Mouse (Mus musculus) brain, embryonic 14.5 days (tissue): ENCODE results near the gene Snai3. TPM values are rescaled to one million over a fixed set of nuclear protein-coding genes. Genes with fewer than 3 reads are reported as not detected.

Experiments used
- DNase-seq: peaks from one replicate; pipeline ENCODE4 v3.0.0-alpha.2; 2011; ENCODE audit warnings: low read depth
- CTCF ChIP-seq: fragments of 200-500 bp; IDR thresholded peaks from 2 replicates; pipeline ENCODE4 v1.5.1; 2012; ENCODE audit warnings: inconsistent platforms, mild to moderate bottlenecking, moderate library complexity, borderline replicate concordance; ENCODE audit not compliant: insufficient read depth, insufficient read length; ENCODE audit errors: extremely low read depth
- POLR2A ChIP-seq: fragments of 200-500 bp; IDR thresholded peaks from 2 replicates; pipeline ENCODE4 v1.6.1; 2012; ENCODE audit warnings: mild to moderate bottlenecking, inconsistent platforms, borderline replicate concordance; ENCODE audit not compliant: poor library complexity, insufficient read depth, insufficient read length, severe bottlenecking; ENCODE audit errors: extremely low read depth
- polyA plus RNA-seq: library from polyadenylated mRNA; depleted of rRNA; stranded (reverse); fragments of >200 nt; gene quantifications from 2 replicates; pipeline ENCODE4 v1.2.3, GENCODE M21; 2012; rRNA removed

The Snai3 gene
- polyA plus RNA-seq, 1 experiment: not detected

DNA sequence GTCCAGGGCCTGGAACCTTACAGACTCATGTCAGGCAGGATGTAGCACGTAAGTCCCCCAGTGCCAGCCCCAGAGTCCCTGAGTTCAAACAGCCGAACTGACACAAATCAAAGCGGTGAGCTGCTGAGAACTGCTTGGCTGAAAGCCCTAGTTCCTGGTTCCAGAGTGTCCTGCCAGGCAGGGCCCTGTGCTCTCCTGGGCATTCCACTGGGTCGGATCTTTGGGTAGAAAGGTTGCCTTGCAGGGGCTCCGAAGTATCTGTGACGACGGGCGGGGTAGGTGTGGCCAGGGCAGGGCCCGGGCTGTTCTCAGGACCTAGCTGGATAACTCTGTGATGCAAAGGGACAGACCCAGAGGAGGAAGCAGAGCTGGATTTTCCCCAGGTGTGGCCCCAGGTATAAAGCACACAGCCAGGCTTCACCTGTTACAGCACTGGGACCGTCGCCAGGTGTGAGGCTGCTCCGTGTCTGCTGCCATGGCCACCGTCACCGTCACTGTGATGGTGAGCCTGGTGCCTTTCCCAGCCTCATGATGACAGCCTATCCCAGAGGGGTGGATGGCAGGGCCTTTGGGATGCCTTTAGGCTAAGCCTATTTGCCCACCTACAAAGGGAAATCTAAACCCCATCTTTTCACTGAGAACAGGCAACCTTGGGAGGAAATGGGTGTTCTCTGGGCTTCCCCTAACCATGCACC, 39.0 kb downstream of the Snai3 start, which contains the start of gene Il17c:
Gene Il17c (plus strand): TSS at position 645 of the 695 bp plus-strand sequence.
- no peak for DNase-seq
- no peak for TF ChIP-seq CTCF
- TF ChIP-seq POLR2A: no peak

DNA sequence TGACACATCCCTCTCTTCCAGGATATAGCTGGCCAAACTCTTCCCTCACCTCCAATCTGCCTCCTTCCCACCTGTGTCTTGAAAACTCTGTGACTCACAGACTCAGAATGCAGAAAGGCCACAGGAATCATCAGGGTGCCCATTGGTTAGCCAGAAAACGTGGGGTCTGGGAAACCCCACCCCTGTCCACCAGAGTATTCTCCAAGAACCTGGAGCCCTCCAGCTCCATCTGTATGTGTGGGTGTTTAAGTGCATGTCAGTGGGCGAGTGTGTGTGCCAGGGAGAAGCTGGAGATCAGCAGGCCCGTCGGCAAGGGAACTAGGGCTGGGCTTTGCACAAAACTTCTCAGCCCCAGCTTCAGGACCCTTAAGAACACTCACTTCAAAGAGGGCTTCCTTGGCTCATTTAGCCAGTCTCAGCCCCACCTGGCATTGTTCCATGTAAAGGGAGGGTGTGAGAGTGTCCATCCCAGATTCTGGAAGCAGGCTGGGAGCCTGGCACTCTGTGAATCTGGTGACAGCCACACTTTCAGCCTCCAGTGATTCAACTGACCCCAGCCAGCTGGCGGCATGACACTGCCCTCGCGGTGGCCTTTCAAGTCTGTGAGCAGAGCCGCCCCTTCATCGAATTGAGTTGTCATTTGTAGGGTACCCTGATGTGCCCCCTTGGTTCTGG, 40.5 kb downstream of the Snai3 start:
- DNase-seq: peak; percentile 41
- no peak for TF ChIP-seq POLR2A
- TF ChIP-seq CTCF: no peak

DNA sequence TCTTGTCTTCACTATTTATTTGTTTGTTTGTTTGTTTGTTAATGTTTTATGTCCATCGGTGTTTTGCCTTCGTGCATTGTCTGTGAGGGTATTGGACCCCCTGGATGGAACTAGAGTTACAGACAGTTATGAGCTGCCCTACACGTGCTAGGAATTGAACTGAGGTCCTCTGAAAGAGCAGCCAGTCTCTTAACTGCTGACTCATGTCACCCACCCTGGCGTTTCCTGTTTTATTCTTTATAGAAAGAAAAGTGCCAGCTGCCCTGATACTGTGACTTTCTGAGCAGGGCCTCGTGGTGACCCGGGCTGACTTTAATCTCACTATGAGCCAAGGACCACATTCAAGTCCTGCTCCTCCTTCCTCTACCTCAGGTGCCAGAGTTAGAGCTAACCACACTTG, 45.0 kb downstream of the Snai3 start:
- TF ChIP-seq POLR2A (no peak), CTCF (no peak)
- DNase-seq: no peak

DNA sequence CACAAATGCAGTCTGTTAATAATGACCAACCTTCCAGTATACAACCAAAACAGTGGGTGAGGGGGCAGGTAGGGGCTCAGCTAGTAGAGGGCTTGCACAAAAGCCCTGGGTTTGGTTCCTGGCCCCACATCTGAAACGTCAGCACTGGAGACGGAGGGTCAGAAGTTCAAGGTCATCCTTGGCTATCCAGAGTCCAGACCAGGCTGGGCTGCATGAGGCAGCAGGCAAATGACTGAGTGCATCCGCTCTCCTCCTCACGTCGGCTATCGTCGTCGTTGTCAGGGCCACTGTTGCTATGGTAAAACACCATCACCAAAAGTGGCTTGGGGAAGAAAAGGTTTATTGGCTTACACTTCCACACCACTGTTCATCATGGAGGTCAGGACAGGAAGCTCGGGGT, 46.2 kb downstream of the Snai3 start:
- TF ChIP-seq POLR2A (no peak), CTCF (no peak)

DNA sequence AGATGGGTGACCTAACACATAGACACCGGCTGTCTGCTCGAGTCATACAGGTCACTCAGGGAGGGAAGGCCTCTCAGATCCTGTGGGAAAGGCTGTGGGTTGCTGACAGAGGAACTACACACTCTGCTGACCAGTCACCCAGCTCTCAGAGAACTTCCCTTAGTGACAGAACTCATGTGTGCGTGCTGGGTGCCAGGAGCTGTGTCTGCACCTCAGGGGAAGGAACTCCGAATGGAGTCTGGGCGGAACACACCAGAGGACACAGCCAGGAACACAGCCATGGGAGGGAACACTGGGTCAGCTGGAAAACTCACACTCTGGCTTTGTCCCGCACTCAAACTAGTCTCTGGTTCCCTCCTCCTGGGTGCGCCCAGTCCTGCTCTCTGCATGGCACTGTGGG, 52.9 kb downstream of the Snai3 start:
- TF ChIP-seq CTCF (no peak), POLR2A (no peak)
- DNase-seq: no peak

More for the DNA sequence above, 46.2 kb downstream of the Snai3 start:
- no peak for DNase-seq

DNA sequence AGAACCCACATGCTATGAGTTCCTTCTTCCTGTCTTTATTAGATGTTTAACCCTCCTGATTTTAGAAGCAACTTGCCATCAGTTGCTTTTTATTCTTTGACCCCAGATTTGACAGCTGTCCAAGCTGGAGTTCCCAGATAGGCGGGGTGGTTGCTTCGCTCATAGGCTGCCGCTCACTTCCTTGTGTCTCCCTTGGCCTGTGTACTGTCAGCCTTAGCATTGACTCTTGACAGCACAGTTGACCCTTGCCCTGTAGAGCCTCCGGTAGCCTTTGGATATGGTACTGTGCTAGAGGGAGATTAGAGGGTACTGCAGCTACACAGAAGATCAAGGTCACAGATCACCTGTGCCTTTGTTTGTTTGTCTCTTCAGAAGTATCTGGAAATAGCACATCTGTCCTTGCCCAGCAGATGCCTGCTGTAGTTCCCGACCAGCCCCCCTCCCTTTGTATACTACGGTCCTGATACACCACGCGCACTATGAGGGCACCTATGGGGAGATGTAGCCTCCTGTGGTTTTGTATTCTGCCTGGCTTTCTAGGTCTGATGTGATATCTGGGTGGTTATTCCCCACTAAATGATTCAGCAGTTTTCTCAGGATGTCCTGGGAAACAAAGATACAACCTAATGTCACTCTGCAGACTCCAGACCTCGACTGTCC, 55.3 kb downstream of the Snai3 start:
- TF ChIP-seq POLR2A (no peak), CTCF (no peak)
- DNase-seq: no peak

Other genes starting within 250 kb of the Snai3 start
- 8.1 and 16.9 TPM in 2 replicates for gene Zfpm1, start 178.6 kb downstream of the Snai3 start, polyA plus RNA-seq
- 0.09 and 0.10 TPM in 2 replicates for gene Trhr2, start 100.0 kb downstream of the Snai3 start, polyA plus RNA-seq
- gene Zc3h18, start 84.1 kb downstream of the Snai3 start, polyA plus RNA-seq: 44.5 and 51.8 TPM in 2 replicates
- gene Il17c, start 38.7 kb downstream of the Snai3 start, polyA plus RNA-seq: 0.92 and 0.97 TPM in 2 replicates
- 22.3 and 25.7 TPM in 2 replicates for gene Cyba, start 27.8 kb downstream of the Snai3 start, polyA plus RNA-seq
- gene Mvd, start 17.3 kb downstream of the Snai3 start, polyA plus RNA-seq: 60.8 and 63.9 TPM in 2 replicates
- 59.5 and 80.9 TPM in 2 replicates for gene Rnf166, start 15.3 kb upstream of the Snai3 start, polyA plus RNA-seq
- gene Ctu2, start 15.4 kb upstream of the Snai3 start, polyA plus RNA-seq: 58.5 and 74.9 TPM in 2 replicates
- gene Piezo1, start 90.6 kb upstream of the Snai3 start, polyA plus RNA-seq: 12.8 and 13.4 TPM in 2 replicates
- 21.3 and 31.8 TPM in 2 replicates for gene Cdt1, start 107.3 kb upstream of the Snai3 start, polyA plus RNA-seq
- gene Aprt, start 116.2 kb upstream of the Snai3 start, polyA plus RNA-seq: 103 and 126 TPM in 2 replicates
- gene Galns, start 150.7 kb upstream of the Snai3 start, polyA plus RNA-seq: 5.9 and 8.2 TPM in 2 replicates
- gene Trappc2l, start 150.9 kb upstream of the Snai3 start, polyA plus RNA-seq: 132 and 142 TPM in 2 replicates
- 0.07 TPM in 1 of 2 replicates, not detected in the other for gene Pabpn1l, start 162.0 kb upstream of the Snai3 start, polyA plus RNA-seq
- gene Cbfa2t3, start 238.4 kb upstream of the Snai3 start, polyA plus RNA-seq: 9.5 and 30.2 TPM in 2 replicates